Mouse (Mus musculus) midbrain, postnatal 0 days (tissue): ENCODE measurements around the gene Gm45618. TPM values are rescaled to one million over a fixed set of nuclear protein-coding genes. Genes with fewer than 3 reads are reported as not detected.

Experiments
- ATAC-seq: fragments of 200-750 bp; cut with Nextera tagmentation; 2 replicates; pipeline ENCODE4 v1.8.0; 2017; ENCODE audit warnings: moderate number of reproducible peaks, mild to moderate bottlenecking, moderate TSS enrichment, moderate library complexity; ENCODE audit not compliant: low FRiP score
- DNase-seq: peaks from one replicate; pipeline ENCODE4 v3.0.0-alpha.2; 2015; ENCODE audit warnings: low spot score
- H3K27ac ChIP-seq: fragments of 300-500 bp; sonication (generic); 2 replicates; pipeline ENCODE4 v1.5.1; 2014; ENCODE audit warnings: low read depth, mild to moderate bottlenecking, low read length, mixed read lengths
- H3K27me3 ChIP-seq: fragments of 300-500 bp; sonication (generic); 2 replicates; pipeline ENCODE4 v1.6.1; 2014; ENCODE audit warnings: low read length, control low read depth, mixed read lengths; ENCODE audit not compliant: insufficient read depth
- H3K36me3 ChIP-seq: fragments of 300-500 bp; sonication (generic); 2 replicates; pipeline ENCODE4 v1.6.1; 2014; ENCODE audit warnings: low read length, control low read depth, mixed read lengths; ENCODE audit not compliant: insufficient read depth
- H3K4me1 ChIP-seq: fragments of 300-500 bp; sonication (generic); 2 replicates; pipeline ENCODE4 v1.6.1; 2014; ENCODE audit warnings: mild to moderate bottlenecking, control low read depth, antibody characterized with exemption, low read length, mixed read lengths; ENCODE audit not compliant: insufficient read depth
- H3K4me2 ChIP-seq: fragments of 300-500 bp; sonication (generic); 2 replicates; pipeline ENCODE4 v1.6.1; 2014; ENCODE audit warnings: low read depth, mild to moderate bottlenecking, low read length, mixed read lengths; ENCODE audit not compliant: poor library complexity, severe bottlenecking
- H3K4me3 ChIP-seq: fragments of 300-500 bp; sonication (generic); 2 replicates; pipeline ENCODE4 v1.5.1; 2014; ENCODE audit warnings: low read depth, mild to moderate bottlenecking, low read length, moderate library complexity
- H3K9ac ChIP-seq: fragments of 300-500 bp; sonication (generic); replicated peaks from 2 replicates; pipeline ENCODE4 v1.6.1; 2014; ENCODE audit warnings: mild to moderate bottlenecking, low read length, moderate library complexity, mixed read lengths; ENCODE audit not compliant: poor library complexity, severe bottlenecking
- H3K9me3 ChIP-seq: fragments of 300-500 bp; sonication (generic); 2 replicates; pipeline ENCODE4 v1.6.1; 2016; ENCODE audit warnings: low read length, control low read depth
- CTCF ChIP-seq: IDR thresholded peaks from 2 replicates; pipeline ENCODE4 v1.5.1; 2016; ENCODE audit warnings: antibody characterized with exemption, mild to moderate bottlenecking
- WGBS: fragments of 180-500 bp; shearing (Covaris S2); extraction: QIAGEN DNeasy Blood & Tissue Kit; methylation state at CpG from one replicate; pipeline ENCODE4 v1.1.7; 2014; 5-methylcytosine and 5-hydroxymethylcytosine counted together
- polyA plus RNA-seq: library from polyadenylated mRNA; unstranded; fragments of >200 nt; fragmentation: Nextera tagmentation; extraction: Ambion mirVana; gene quantifications from 2 replicates; pipeline ENCODE4 v1.2.1, GENCODE M21; 2015
- total RNA-seq: library from RNA; depleted of rRNA; stranded (reverse); fragments of >200 nt; gene quantifications from 2 replicates; pipeline ENCODE4 v1.2.3, GENCODE M21; 2014; rRNA removed

Gene Gm45618
- total and polyA plus RNA-seq, 2 experiments from 2014 or later, result not detected

DNA sequence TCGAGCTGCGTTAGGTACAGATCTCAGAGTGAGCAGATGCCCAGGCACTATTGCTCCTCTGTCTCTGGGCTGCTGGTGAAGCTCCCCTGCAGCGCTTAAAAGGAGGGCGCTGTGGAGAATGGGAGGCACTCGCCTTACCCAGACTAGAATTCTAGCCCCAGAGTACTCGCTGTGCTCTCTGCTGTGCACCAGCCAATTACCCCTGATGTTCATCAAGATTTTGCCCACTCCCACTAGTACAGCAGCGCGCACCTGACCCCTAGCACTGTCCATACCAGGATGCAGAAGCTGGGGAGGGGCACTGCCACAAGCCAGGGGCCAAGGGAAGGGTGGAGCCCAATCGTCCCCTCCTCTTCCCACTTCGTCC lies 49.3 kb downstream of the Gm45618 start:
- Histone ChIP-seq H3K4me3 (peak overlapping the region; percentile 14; the same call in 1 of the 2 replicates), H3K36me3 (no peaks in the 10 kb centered on the region), H3K4me1 (peaks cover 3% of the 10 kb centered on the region; the same call in 1 of the 2 replicates), H3K4me2 (peak overlapping the region; percentile 45), H3K9ac (peak overlapping the region; percentile 5; the same call in 1 of the 2 replicates), H3K27ac (no peak overlapping the region), H3K9me3 (no peaks in the 10 kb centered on the region), H3K27me3 (no peaks in the 10 kb centered on the region)
- DNase-seq, result no peak
- 0 out of 2 replicates have a peak, but pooled peaks have one; percentile 31 for ATAC-seq
- no peak for TF ChIP-seq CTCF
- 4% methylated on average over 9 of the region's 10 CpGs for WGBS

DNA sequence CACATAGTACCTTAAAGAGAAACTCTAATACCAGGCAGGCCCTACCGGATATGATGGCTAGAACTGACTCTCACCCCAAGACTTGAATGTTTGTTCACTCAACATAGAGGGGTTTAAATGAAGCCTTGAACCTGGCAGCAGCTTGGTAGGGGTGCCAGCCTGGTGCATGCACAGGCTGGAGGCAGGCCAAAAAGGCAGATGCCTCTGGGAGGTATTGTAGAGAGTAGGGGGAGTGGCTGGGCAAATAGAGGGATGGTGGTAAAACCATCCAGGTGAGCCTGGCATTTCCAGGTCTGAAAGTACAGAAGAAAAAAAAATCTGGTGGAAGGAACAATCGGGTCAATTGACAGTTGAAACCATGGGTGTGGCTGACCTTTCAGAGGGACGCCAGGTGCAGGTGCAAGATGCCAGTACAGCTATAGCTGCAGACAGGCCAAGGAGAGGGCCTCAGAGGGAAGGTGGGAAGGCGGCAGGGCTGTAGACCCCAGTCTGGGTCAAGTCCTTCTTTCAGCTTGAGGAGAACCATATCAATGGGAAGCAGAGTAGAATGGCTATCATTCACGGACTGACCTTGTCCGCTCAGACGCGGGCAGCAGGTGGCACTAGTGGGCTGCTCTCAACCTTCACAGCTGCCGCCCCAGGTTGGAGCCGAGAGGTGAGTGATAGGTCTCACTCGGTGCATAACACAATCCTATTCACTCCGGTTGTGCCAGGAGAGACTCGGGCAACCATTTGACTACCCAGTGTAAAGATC lies 49.9 kb downstream of the Gm45618 start:
- Histone ChIP-seq H3K4me2 (peak overlapping the region; percentile 45), H3K4me1 (peaks cover 3% of the 10 kb centered on the region; the same call in 1 of the 2 replicates), H3K9ac (peak overlapping the region; percentile 5; the same call in 1 of the 2 replicates), H3K9me3 (no peaks in the 10 kb centered on the region), H3K36me3 (no peaks in the 10 kb centered on the region), H3K27me3 (no peaks in the 10 kb centered on the region), H3K27ac (no peak overlapping the region), H3K4me3 (peak overlapping the region; percentile 14; the same call in 1 of the 2 replicates)
- peak; percentile 90 for TF ChIP-seq CTCF
- ATAC-seq (peak; percentile 72; the same call in 1 of the 2 replicates), DNase-seq (peak; percentile 77)
- 15% methylated on average over 13 of the region's 13 CpGs for WGBS

Other genes starting within 250 kb of the Gm45618 start
- gene Tollip, start 202.2 kb downstream of the Gm45618 start, total RNA-seq, result 99.4 and 110 TPM in 2 replicates
- gene Tollip, start 202.2 kb downstream of the Gm45618 start, polyA plus RNA-seq, result 78.0 and 81.3 TPM in 2 replicates
- 137 and 159 TPM in 2 replicates for gene Brsk2, start 171.0 kb downstream of the Gm45618 start, total RNA-seq
- gene Brsk2, start 171.0 kb downstream of the Gm45618 start, polyA plus RNA-seq, result 18.9 and 20.1 TPM in 2 replicates
- gene Mob2, start 59.7 kb downstream of the Gm45618 start, total RNA-seq, result 27.4 and 31.6 TPM in 2 replicates
- gene Mob2, start 59.7 kb downstream of the Gm45618 start, polyA plus RNA-seq, result 38.0 and 41.3 TPM in 2 replicates
- gene Dusp8, start 24.9 kb downstream of the Gm45618 start, total RNA-seq, result 144 and 175 TPM in 2 replicates
- 94.2 and 99.9 TPM in 2 replicates for gene Dusp8, start 24.9 kb downstream of the Gm45618 start, polyA plus RNA-seq
- gene Gm39115, start 15.3 kb upstream of the Gm45618 start, total RNA-seq, result not detected in 2 replicates
- gene Gm39115, start 15.3 kb upstream of the Gm45618 start, polyA plus RNA-seq, result not detected in 2 replicates
- not detected in 2 replicates for gene Gm45337, start 23.9 kb upstream of the Gm45618 start, total RNA-seq
- not detected in 2 replicates for gene Gm45337, start 23.9 kb upstream of the Gm45618 start, polyA plus RNA-seq
- gene Gm29735, start 36.4 kb upstream of the Gm45618 start, total RNA-seq, result not detected in 2 replicates
- not detected in 2 replicates for gene Gm29735, start 36.4 kb upstream of the Gm45618 start, polyA plus RNA-seq
- not detected in 2 replicates for gene Gm4553, start 45.0 kb upstream of the Gm45618 start, total RNA-seq
- not detected in 2 replicates for gene Gm4553, start 45.0 kb upstream of the Gm45618 start, polyA plus RNA-seq
- not detected in 2 replicates for gene Krtap5-2, start 55.3 kb upstream of the Gm45618 start, total RNA-seq
- not detected in 2 replicates for gene Krtap5-2, start 55.3 kb upstream of the Gm45618 start, polyA plus RNA-seq
- not detected in 2 replicates for gene Gm10153, start 69.7 kb upstream of the Gm45618 start, total RNA-seq
- not detected in 2 replicates for gene Gm10153, start 69.7 kb upstream of the Gm45618 start, polyA plus RNA-seq
- not detected in 2 replicates for gene Krtap5-3, start 80.6 kb upstream of the Gm45618 start, total RNA-seq
- not detected in 2 replicates for gene Krtap5-3, start 80.6 kb upstream of the Gm45618 start, polyA plus RNA-seq
- gene Gm7579, start 91.1 kb upstream of the Gm45618 start, total RNA-seq, result not detected in 2 replicates
- gene Gm7579, start 91.1 kb upstream of the Gm45618 start, polyA plus RNA-seq, result not detected in 2 replicates
- gene Krtap5-5, start 109.2 kb upstream of the Gm45618 start, total RNA-seq, result not detected in 2 replicates
- gene Krtap5-5, start 109.2 kb upstream of the Gm45618 start, polyA plus RNA-seq, result not detected in 2 replicates
- gene Gm40460, start 120.3 kb upstream of the Gm45618 start, total RNA-seq, result not detected in 2 replicates
- gene Gm40460, start 120.3 kb upstream of the Gm45618 start, polyA plus RNA-seq, result not detected in 2 replicates
- not detected in 2 replicates for gene Gm2431, start 137.6 kb upstream of the Gm45618 start, total RNA-seq
- not detected in 2 replicates for gene Gm2431, start 137.6 kb upstream of the Gm45618 start, polyA plus RNA-seq
- not detected in 2 replicates for gene Gm4559, start 153.6 kb upstream of the Gm45618 start, total RNA-seq
- not detected in 2 replicates for gene Gm4559, start 153.6 kb upstream of the Gm45618 start, polyA plus RNA-seq
- gene Krtap5-1, start 176.4 kb upstream of the Gm45618 start, total RNA-seq, result not detected in 2 replicates
- not detected in 2 replicates for gene Krtap5-1, start 176.4 kb upstream of the Gm45618 start, polyA plus RNA-seq
- gene Krtap5-4, start 182.8 kb upstream of the Gm45618 start, total RNA-seq, result not detected in 2 replicates
- not detected in 2 replicates for gene Krtap5-4, start 182.8 kb upstream of the Gm45618 start, polyA plus RNA-seq